Mouse (Mus musculus) inflammation-experienced regulatory T-cells, adult 6 months (primary cell): ENCODE data around the gene Iqsec2. TPM values are rescaled to one million over a fixed set of nuclear protein-coding genes. Genes with fewer than 3 reads are reported as not detected.

Source experiments
- polyA plus RNA-seq, 3 experiments: library from polyadenylated mRNA; unstranded; fragments of 100-300 nt; shearing (Covaris generic); gene quantifications; one replicate each; pipeline ENCODE4 v1.2.1; 2017

Gene Iqsec2
- polyA plus RNA-seq, 3 experiments from 2014 or later: 0.35 to 0.36 TPM; not detected in 1

Other genes with a start within 250 kb of the Iqsec2 start
- gene Hsd17b10, start 142.4 kb upstream of the Iqsec2 start, polyA plus RNA-seq: 100 to 1,000 TPM; 101 to 136 (median 117) TPM
- 1 to 10 TPM; 1.4 to 1.9 (median 1.8) TPM for gene Ribc1, start 128.0 kb upstream of the Iqsec2 start, polyA plus RNA-seq
- 100 to 1,000 TPM in 1 of 3 experiments, 10 to 100 TPM in 2; 80.1 to 110 (median 94.3) TPM for gene Smc1a, start 127.8 kb upstream of the Iqsec2 start, polyA plus RNA-seq
- gene Kdm5c, start 88.8 kb downstream of the Iqsec2 start, polyA plus RNA-seq: 10 to 100 TPM; 24.4 to 35.0 (median 26.8) TPM
- gene Kantr, start 183.2 kb downstream of the Iqsec2 start, polyA plus RNA-seq: 10 to 100 TPM; 23.5 to 46.6 (median 37.2) TPM
- 10 to 100 TPM in 2 of 3 experiments, 1 to 10 TPM in 1; 8.6 to 15.8 (median 12.8) TPM for gene Tspyl2, start 198.2 kb downstream of the Iqsec2 start, polyA plus RNA-seq
- not detected for gene Gpr173, start 224.4 kb downstream of the Iqsec2 start, polyA plus RNA-seq